Mouse (Mus musculus): ENCODE data around the gene Bmt2.

DNA sequence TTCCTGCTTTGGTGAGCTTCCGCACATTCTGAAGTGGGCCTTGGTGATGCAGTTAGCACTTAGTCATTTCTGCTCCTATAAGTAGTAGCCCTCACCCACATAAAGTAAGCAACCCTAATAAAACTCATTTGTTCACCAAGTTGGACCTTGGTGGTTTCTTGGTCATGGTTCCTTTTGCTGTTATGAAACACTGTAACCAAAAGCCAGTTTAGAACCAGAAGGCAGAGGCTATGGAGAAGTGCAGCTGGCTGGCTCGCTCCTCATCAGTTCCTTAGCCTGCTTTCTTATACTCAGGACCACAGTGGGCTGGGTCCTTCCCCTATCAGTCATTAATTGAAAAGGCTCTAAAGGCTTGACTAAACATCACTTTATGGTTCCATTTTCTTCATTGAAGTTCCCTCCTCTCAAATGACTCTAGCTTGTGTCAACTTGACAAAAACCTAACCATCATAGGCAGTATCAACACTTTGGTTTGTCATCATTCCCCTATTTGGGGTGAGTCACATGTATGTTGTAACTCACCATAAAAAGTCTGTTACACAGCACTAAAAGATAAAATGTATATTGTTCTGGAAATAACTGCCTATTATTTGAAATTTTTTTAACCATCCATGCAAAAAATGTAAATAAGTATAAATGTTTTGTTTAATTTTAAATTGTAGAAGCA, 6.3 kb upstream of the Bmt2 start:
- no peak for TF ChIP-seq CTCF (IDR thresholded peaks at IDR 0.05; ENCODE audit: low read depth, low read length)
- no peak for TF ChIP-seq POLR2A (IDR thresholded peaks at IDR 0.05; ENCODE audit: insufficient read depth, low read length)
